Mouse (Mus musculus) MEL (cell line): Measurements from ENCODE around the gene Llcfc1.

ENCODE experiments used
- CTCF ChIP-seq, 3 experiments: IDR thresholded peaks in 2 of 3; conservative IDR thresholded peaks in 1 of 3; 2 replicates each; pipeline ENCODE4 v1.5.1; 2011 to 2012; ENCODE audit warnings: low read length in 3 of 3, low read depth in 2 of 3, mild to moderate bottlenecking in 2 of 3, improper control_type of control experiment in 1 of 3, inconsistent platforms in 1 of 3, mixed read lengths in 1 of 3, moderate library complexity in 1 of 3; ENCODE audit not compliant: control insufficient read depth in 1 of 3, insufficient read depth in 1 of 3, poor library complexity in 1 of 3, severe bottlenecking in 1 of 3
- E2F4 ChIP-seq: IDR thresholded peaks from 2 replicates; pipeline ENCODE4 v1.6.1; 2011; ENCODE audit warnings: low read depth, low read length, improper control_type of control experiment, borderline replicate concordance
- EP300 ChIP-seq, 2 experiments: IDR thresholded peaks; 2 replicates each; pipeline ENCODE4 v1.6.1; 2011; ENCODE audit warnings: improper control_type of control experiment in 2 of 2, low read length in 2 of 2, low read depth in 1 of 2, mild to moderate bottlenecking in 1 of 2
- ETS1 ChIP-seq: IDR thresholded peaks from 2 replicates; pipeline ENCODE4 v1.6.1; 2012; ENCODE audit warnings: low read depth, mild to moderate bottlenecking, inconsistent platforms, low read length, improper control_type of control experiment, moderate library complexity
- HCFC1 ChIP-seq: IDR thresholded peaks from 2 replicates; pipeline ENCODE4 v1.6.1; 2012; ENCODE audit warnings: low read depth, mild to moderate bottlenecking, inconsistent platforms, low read length, improper control_type of control experiment, moderate library complexity
- JUND ChIP-seq: IDR thresholded peaks from 2 replicates; pipeline ENCODE4 v1.6.1; 2011; ENCODE audit warnings: low read depth, mild to moderate bottlenecking, improper control_type of control experiment, low read length
- MAFK ChIP-seq: IDR thresholded peaks from 2 replicates; pipeline ENCODE4 v1.6.1; 2011; ENCODE audit warnings: low read depth, mild to moderate bottlenecking, low read length, improper control_type of control experiment, borderline replicate concordance
- POLR2A ChIP-seq, 2 experiments: IDR thresholded peaks; 2 replicates each; pipeline ENCODE4 v1.6.1; 2011 to 2012; ENCODE audit warnings: low read length in 2 of 2, mild to moderate bottlenecking in 2 of 2, control low read depth in 1 of 2, improper control_type of control experiment in 1 of 2, low read depth in 1 of 2, moderate library complexity in 1 of 2; ENCODE audit not compliant: control insufficient read depth in 1 of 2, insufficient read depth in 1 of 2, poor library complexity in 1 of 2
- UBTF ChIP-seq: IDR thresholded peaks from 2 replicates; pipeline ENCODE4 v1.6.1; 2012; ENCODE audit warnings: low read depth, mild to moderate bottlenecking, inconsistent platforms, low read length, improper control_type of control experiment, moderate library complexity, borderline replicate concordance; ENCODE audit not compliant: insufficient read depth

DNA sequence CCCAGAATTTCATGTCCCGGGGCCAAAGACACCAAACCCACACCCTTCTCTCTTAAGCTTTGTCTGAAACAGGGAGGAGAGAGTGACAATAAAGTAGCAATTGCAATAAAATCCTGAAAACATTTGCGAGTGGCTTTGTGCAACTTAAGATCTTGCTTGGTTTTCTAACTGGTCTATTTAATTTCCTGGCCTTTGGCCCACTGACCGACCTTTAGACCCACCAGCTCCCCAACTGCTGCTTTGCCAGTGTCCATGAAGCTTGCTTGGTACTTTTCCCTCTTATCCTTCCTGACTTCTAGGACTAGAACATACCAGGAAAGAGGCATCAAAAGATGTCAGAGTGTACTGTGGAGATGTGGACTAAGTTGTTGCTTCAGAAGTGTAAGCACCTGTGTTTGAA lies 1.4 kb downstream of the Llcfc1 start:
- TF ChIP-seq ETS1 (no peak), MAFK (no peak), POLR2A (IDR thresholded peaks at IDR 0.05; ENCODE audit: control insufficient read depth in 1 of 2, insufficient read depth in 1 of 2, low read depth in 1 of 2, low read length in 2 of 2, poor library complexity in 1 of 2) (no peak), EP300 (IDR thresholded peaks at IDR 0.05; ENCODE audit: low read depth in 1 of 2, low read length in 2 of 2) (no peak), UBTF (no peak), HCFC1 (no peak), CTCF (IDR thresholded peaks at IDR 0.05 in 2 of 3, conservative IDR thresholded peaks at IDR 0.05 in 1 of 3; ENCODE audit: control insufficient read depth in 1 of 3, insufficient read depth in 1 of 3, low read depth in 2 of 3, low read length in 3 of 3, poor library complexity in 1 of 3, severe bottlenecking in 1 of 3) (no peak), E2F4 (no peak), JUND (no peak)
